Mouse (Mus musculus): ENCODE measurements around the gene Mfsd9. TPM values are rescaled to one million over a fixed set of nuclear protein-coding genes. Genes with fewer than 3 reads are reported as not detected.

Gene Mfsd9
- 1.8 and 2.1 TPM in 2 replicates for polyA plus RNA-seq (2012; rRNA removed)

GRCm38 (mm10) chr1:40790324-40791141, at the start of gene Mfsd9:
TSS of gene Mfsd9 (minus strand) at chr1:40790687.

GRCm38 (mm10) chr1:40805351-40805750, 14.9 kb upstream of the Mfsd9 start, which contains the start of gene Tmem182:
TSS of gene Tmem182 (plus strand) at chr1:40805601.

Other genes starting within 250 kb of the Mfsd9 start
- 24.6 and 57.8 TPM in 2 replicates for gene Slc9a4, start 210.6 kb downstream of the Mfsd9 start, polyA plus RNA-seq (2012; rRNA removed)
- 35.3 and 56.0 TPM in 2 replicates for gene Slc9a2, start 110.1 kb downstream of the Mfsd9 start, polyA plus RNA-seq (2012; rRNA removed)
- 0.32 and 0.64 TPM in 2 replicates for gene Tmem182, start 14.9 kb upstream of the Mfsd9 start, polyA plus RNA-seq (2012; rRNA removed)

Measured in stomach, adult 2 months (tissue).